Mouse (Mus musculus): ENCODE measurements around the gene Trp53bp2. TPM values are rescaled to one million over a fixed set of nuclear protein-coding genes. Genes with fewer than 3 reads are reported as not detected.

Trp53bp2 gene
- 3.3 and 4.1 TPM in 2 replicates for polyA plus RNA-seq (2015; fragmentation: Nextera tagmentation; extraction: Ambion mirVana)

DNA sequence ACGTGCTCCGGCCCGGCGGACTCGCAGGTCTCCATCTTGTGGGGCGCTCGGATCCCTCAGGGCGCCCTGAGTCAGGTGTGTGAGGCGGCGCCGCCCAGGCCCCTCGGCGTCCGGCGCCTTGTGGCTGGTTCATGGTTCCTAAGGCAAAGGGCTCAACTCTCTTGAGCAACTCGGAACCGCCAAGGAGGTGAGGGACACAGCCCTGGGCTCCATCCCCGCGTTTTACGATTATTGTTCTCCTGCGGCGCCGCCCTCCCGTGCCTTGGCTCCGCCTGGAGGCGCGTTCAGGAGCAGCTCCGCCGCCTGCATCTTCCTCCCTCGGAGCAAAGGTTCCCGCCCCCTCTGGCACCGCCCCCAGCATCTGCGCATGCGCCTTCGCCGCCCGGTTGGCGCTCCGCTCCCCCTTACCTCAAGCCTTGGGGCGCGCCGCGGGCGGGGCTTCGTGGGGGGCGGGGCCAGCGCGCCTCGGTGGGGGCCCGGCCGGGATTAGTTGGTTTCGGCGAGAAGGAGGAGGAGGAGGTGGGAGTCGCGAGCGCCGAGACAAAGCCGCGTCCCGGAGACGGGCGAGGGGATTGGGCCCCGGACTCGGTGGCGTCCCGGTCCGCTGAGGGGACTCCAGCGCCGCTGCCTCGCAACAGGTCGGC, at the start of gene Trp53bp2:
Trp53bp2 (plus strand) TSS at position 489 of the 644 bp plus-strand sequence.
- peaks cover 23% of the 10 kb centered on the region; the same call in 1 of the 2 replicates for H3K4me1 ChIP-seq (ENCODE audit: insufficient read depth)
- TF ChIP-seq CTCF (IDR thresholded peaks at IDR 0.05; ENCODE audit: low read depth) (peak; percentile 68), EP300 (IDR thresholded peaks at IDR 0.05; ENCODE audit: low read depth) (no peak)
- peak within 1 kb of the TSS; percentile 83 for H3K4me3 ChIP-seq (ENCODE audit: low read depth, low read length)
- H3K4me2 ChIP-seq (ENCODE audit: low read depth, low read length), result peak within 1 kb of the TSS; percentile 94
- peak within 1 kb of the TSS; percentile 87 for H3K9ac ChIP-seq (replicated peaks)
- peak within 1 kb of the TSS; percentile 90 for H3K27ac ChIP-seq (ENCODE audit: low read depth)
- no peaks in the 10 kb centered on the region for H3K9me3 ChIP-seq (ENCODE audit: low read length)
- H3K27me3 ChIP-seq (ENCODE audit: insufficient read depth, low read length), result no peaks in the 10 kb centered on the region
- H3K36me3 ChIP-seq (replicated peaks; ENCODE audit: insufficient read depth, low read length), result no peaks in the 10 kb centered on the region
- under 1% methylated on average over 63 of the region's 71 CpGs for WGBS (ENCODE audit: insufficient replicate concordance)
- ATAC-seq (peak; percentile 93), DNase-seq (peak; percentile 100)

GRCm38 (mm10) chr1:182362703-182363102, 46.3 kb upstream of the Trp53bp2 start:
- Histone ChIP-seq H3K9ac (replicated peaks) (no peak overlapping the region), H3K27me3 (ENCODE audit: insufficient read depth, low read length) (0 out of 2 replicates have a peak, but pooled peaks cover under 1% of the 10 kb centered on the region), H3K4me3 (ENCODE audit: low read depth, low read length) (no peak overlapping the region), H3K27ac (ENCODE audit: low read depth) (no peak overlapping the region), H3K4me1 (ENCODE audit: insufficient read depth) (no peaks in the 10 kb centered on the region), H3K4me2 (ENCODE audit: low read depth, low read length) (no peak overlapping the region), H3K9me3 (ENCODE audit: low read length) (no peaks in the 10 kb centered on the region), H3K36me3 (replicated peaks; ENCODE audit: insufficient read depth, low read length) (no peaks in the 10 kb centered on the region)
- TF ChIP-seq EP300 (IDR thresholded peaks at IDR 0.05; ENCODE audit: low read depth), result no peak
- TF ChIP-seq CTCF (IDR thresholded peaks at IDR 0.05; ENCODE audit: low read depth), result no peak
- WGBS (ENCODE audit: insufficient replicate concordance), result 78% methylated on average over 5 of the region's 5 CpGs
- ATAC-seq (peak; percentile 36; the same call in 1 of the 2 replicates), DNase-seq (peak; percentile 18)

- Histone ChIP-seq H3K4me3 (ENCODE audit: low read depth, low read length) (no peak overlapping the region), H3K27ac (ENCODE audit: low read depth) (no peak overlapping the region), H3K4me1 (ENCODE audit: insufficient read depth) (no peaks in the 10 kb centered on the region), H3K9ac (replicated peaks) (no peak overlapping the region), H3K9me3 (ENCODE audit: low read length) (no peaks in the 10 kb centered on the region), H3K4me2 (ENCODE audit: low read depth, low read length) (no peak overlapping the region), H3K27me3 (ENCODE audit: insufficient read depth, low read length) (0 out of 2 replicates have a peak, but pooled peaks cover 2% of the 10 kb centered on the region), H3K36me3 (replicated peaks; ENCODE audit: insufficient read depth, low read length) (no peaks in the 10 kb centered on the region)
- no peak for DNase-seq
- TF ChIP-seq CTCF (IDR thresholded peaks at IDR 0.05; ENCODE audit: low read depth) (no peak), EP300 (IDR thresholded peaks at IDR 0.05; ENCODE audit: low read depth) (no peak)
- WGBS (ENCODE audit: insufficient replicate concordance), result 44% methylated on average over 12 of the region's 12 CpGs
- no peak for ATAC-seq
These were observed 45.1 kb upstream of the Trp53bp2 start for GRCm38 (mm10) chr1:182363683-182364404.

GRCm38 (mm10) chr1:182368309-182368708, 40.7 kb upstream of the Trp53bp2 start:
- 79% methylated on average over 7 of the region's 7 CpGs for WGBS (ENCODE audit: insufficient replicate concordance)
- TF ChIP-seq EP300 (IDR thresholded peaks at IDR 0.05; ENCODE audit: low read depth), result no peak
- no peak for TF ChIP-seq CTCF (IDR thresholded peaks at IDR 0.05; ENCODE audit: low read depth)
- Histone ChIP-seq H3K9me3 (ENCODE audit: low read length) (no peaks in the 10 kb centered on the region), H3K4me1 (ENCODE audit: insufficient read depth) (0 out of 2 replicates have a peak, but pooled peaks cover 3% of the 10 kb centered on the region), H3K27me3 (ENCODE audit: insufficient read depth, low read length) (0 out of 2 replicates have a peak, but pooled peaks cover 2% of the 10 kb centered on the region), H3K36me3 (replicated peaks; ENCODE audit: insufficient read depth, low read length) (no peaks in the 10 kb centered on the region), H3K4me3 (ENCODE audit: low read depth, low read length) (no peak overlapping the region), H3K27ac (ENCODE audit: low read depth) (no peak overlapping the region), H3K9ac (replicated peaks) (no peak overlapping the region), H3K4me2 (ENCODE audit: low read depth, low read length) (0 out of 2 replicates have a peak overlapping the region, but pooled peaks have one; percentile 9)
- ATAC-seq (no peak), DNase-seq (no peak)

DNA sequence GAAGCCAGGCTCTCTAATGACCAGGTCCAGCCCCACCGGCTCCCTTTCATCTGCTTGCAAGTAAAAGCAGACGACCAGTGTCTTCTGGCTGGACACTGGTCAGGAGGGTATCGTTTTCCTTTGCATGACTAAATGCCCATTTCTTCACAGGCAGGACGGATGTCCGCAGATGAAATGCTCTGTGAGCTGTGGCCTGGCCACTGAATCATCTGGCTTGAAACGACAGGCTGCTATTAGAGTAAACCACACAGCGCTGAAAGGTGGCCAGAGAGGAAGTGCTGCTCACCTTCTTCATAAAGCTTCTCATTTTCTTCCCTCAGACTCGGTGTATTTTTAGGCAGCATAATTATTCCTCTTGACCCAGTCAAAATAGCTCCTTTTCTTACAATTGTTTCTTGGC, 40.2 kb upstream of the Trp53bp2 start:
- Histone ChIP-seq H3K4me3 (ENCODE audit: low read depth, low read length) (no peak overlapping the region), H3K27me3 (ENCODE audit: insufficient read depth, low read length) (0 out of 2 replicates have a peak, but pooled peaks cover 2% of the 10 kb centered on the region), H3K4me2 (ENCODE audit: low read depth, low read length) (0 out of 2 replicates have a peak overlapping the region, but pooled peaks have one; percentile 9), H3K36me3 (replicated peaks; ENCODE audit: insufficient read depth, low read length) (no peaks in the 10 kb centered on the region), H3K9me3 (ENCODE audit: low read length) (no peaks in the 10 kb centered on the region), H3K9ac (replicated peaks) (no peak overlapping the region), H3K4me1 (ENCODE audit: insufficient read depth) (0 out of 2 replicates have a peak, but pooled peaks cover 3% of the 10 kb centered on the region), H3K27ac (ENCODE audit: low read depth) (no peak overlapping the region)
- DNase-seq (no peak), ATAC-seq (no peak)
- TF ChIP-seq EP300 (IDR thresholded peaks at IDR 0.05; ENCODE audit: low read depth), result no peak
- TF ChIP-seq CTCF (IDR thresholded peaks at IDR 0.05; ENCODE audit: low read depth), result no peak
- WGBS (ENCODE audit: insufficient replicate concordance), result 29% methylated on average over 8 of the region's 8 CpGs

- Histone ChIP-seq H3K4me3 (ENCODE audit: low read depth, low read length) (no peak overlapping the region), H3K36me3 (replicated peaks; ENCODE audit: insufficient read depth, low read length) (no peaks in the 10 kb centered on the region), H3K4me1 (ENCODE audit: insufficient read depth) (0 out of 2 replicates have a peak, but pooled peaks cover 3% of the 10 kb centered on the region), H3K27ac (ENCODE audit: low read depth) (no peak overlapping the region), H3K27me3 (ENCODE audit: insufficient read depth, low read length) (0 out of 2 replicates have a peak, but pooled peaks cover 2% of the 10 kb centered on the region), H3K4me2 (ENCODE audit: low read depth, low read length) (peak overlapping the region; percentile 24), H3K9me3 (ENCODE audit: low read length) (no peaks in the 10 kb centered on the region), H3K9ac (replicated peaks) (no peak overlapping the region)
- no peak for ATAC-seq
- TF ChIP-seq CTCF (IDR thresholded peaks at IDR 0.05; ENCODE audit: low read depth), result no peak
- DNase-seq, result no peak
- 22% methylated on average over 4 of the region's 4 CpGs for WGBS (ENCODE audit: insufficient replicate concordance)
These were observed 39.5 kb upstream of the Trp53bp2 start for GRCm38 (mm10) chr1:182369435-182369834.

Data from liver, postnatal 0 days (tissue).